Mouse (Mus musculus): ENCODE data around the gene Gle1. TPM values are rescaled to one million over a fixed set of nuclear protein-coding genes. Genes with fewer than 3 reads are reported as not detected.
"Not testable (repeated sequence)": the region's sequence is repeated elsewhere in the genome, so short reads cannot be mapped to it uniquely, and the experiment has no call there.

Gle1 gene
- total RNA-seq (2021): 10 to 100 TPM; 17.5 to 20.2 TPM
- long read RNA-seq, experiment 1, full-length matches to known transcripts: 32 of 41 reads
- long read RNA-seq, experiment 1, partial matches to known transcripts: 3 of 41 reads
- long read RNA-seq, experiment 1, other reads (novel, unspliced or antisense): 6 of 41 reads
- long read RNA-seq, experiment 2, full-length matches to known transcripts: 39 of 49 reads
- long read RNA-seq, experiment 2, partial matches to known transcripts: 0 of 49 reads
- long read RNA-seq, experiment 2, other reads (novel, unspliced or antisense): 10 of 49 reads

DNA sequence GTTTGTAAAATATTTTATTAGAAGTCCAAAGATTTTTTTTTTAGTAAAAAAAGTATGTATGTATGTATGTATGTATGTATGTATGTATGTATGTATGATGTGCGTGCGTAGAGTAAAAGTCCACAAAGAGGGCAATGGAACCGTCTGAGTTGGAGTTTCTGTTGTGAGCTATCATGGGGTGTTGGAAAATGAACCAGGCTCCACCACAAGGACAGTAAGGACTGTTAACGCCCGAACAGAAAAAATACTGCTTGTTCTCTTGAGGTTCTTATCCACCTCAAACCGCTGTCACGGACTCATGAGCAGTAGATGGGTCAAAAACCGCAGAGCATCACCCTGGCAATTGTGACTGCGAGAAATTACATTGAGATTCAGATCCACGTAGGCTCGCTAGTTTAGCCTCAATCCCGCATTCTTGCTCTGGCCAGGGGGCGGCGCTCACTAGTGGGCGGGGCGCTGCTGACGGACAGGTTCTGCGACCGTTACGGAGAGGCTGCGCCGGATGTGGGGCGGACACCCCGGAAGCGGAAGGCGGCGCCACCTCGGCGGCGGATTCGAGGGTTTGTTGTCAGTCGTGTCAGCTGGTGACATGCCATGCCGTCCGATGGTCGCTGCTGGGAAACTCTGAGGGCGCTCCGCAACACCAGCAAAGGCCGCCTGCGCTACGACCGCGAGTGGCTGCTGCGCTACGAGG lies at the start of gene Gle1:
Gene Gle1 (plus strand): TSS at position 521 of the 694 bp plus-strand sequence.
- peak; percentile 98 for DNase-seq
- intact Hi-C loops (cut with DNase I; ENCODE audit: low total_unique reads): loop anchor here (5.0 kb wide), 1 partner anchor 47 kb away; no protein-coding TSS in a partner anchor

- DNase-seq; intact Hi-C loops (cut with DNase I; ENCODE audit: low total_unique reads): not testable (repeated sequence)
These were observed 48.5 kb upstream of the Gle1 start for GRCm38 (mm10) chr2:29886659-29887292.

DNA sequence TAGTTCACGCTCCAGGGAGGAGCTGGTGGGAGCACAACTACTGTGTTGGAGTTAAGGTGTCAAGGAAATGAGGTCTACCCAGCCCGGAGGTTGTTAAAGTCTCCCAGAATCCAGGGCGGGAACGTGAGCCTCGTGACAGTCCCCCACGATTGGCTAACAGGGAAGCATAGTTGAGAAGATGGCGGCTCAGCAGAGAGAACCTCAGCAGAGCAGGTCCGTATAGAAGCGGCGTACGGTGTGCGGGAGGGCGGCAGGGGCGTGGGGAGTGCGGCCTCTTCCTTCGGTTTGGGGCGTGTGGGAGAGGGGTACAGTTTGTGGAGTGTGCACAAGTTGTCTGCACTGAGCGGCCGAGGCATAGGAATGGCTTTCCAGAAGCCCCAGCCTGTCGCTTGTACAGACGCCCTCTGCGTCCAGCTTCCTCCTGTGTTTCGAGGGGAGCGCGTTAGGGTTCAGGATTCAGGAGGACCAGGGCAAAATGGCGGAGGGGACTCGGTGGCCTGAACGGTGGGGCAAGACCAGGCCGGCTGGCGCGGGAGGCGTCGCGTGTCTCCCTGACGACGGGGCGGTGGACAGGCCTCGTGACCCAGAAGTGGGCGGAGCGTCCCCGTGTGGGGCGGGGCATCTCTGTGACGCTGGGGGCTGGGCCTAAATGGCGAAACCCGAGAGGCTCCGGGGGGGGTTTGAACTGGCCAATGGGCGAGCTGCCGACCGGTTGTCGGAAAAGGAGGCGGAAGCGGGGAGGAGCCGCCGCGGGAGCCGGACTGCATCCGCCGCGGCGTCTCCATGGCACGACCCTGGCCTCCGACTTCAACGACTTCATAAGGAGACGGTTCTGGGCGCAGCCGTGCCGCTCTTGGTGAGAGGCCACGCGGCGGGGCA lies 45.9 kb upstream of the Gle1 start, which contains the start of gene Odf2:
Gene Odf2 (plus strand): TSS at position 156 of the 879 bp plus-strand sequence.
- intact Hi-C loops (cut with DNase I; ENCODE audit: low total_unique reads): no loop called here
- peak; percentile 100 for DNase-seq

DNA sequence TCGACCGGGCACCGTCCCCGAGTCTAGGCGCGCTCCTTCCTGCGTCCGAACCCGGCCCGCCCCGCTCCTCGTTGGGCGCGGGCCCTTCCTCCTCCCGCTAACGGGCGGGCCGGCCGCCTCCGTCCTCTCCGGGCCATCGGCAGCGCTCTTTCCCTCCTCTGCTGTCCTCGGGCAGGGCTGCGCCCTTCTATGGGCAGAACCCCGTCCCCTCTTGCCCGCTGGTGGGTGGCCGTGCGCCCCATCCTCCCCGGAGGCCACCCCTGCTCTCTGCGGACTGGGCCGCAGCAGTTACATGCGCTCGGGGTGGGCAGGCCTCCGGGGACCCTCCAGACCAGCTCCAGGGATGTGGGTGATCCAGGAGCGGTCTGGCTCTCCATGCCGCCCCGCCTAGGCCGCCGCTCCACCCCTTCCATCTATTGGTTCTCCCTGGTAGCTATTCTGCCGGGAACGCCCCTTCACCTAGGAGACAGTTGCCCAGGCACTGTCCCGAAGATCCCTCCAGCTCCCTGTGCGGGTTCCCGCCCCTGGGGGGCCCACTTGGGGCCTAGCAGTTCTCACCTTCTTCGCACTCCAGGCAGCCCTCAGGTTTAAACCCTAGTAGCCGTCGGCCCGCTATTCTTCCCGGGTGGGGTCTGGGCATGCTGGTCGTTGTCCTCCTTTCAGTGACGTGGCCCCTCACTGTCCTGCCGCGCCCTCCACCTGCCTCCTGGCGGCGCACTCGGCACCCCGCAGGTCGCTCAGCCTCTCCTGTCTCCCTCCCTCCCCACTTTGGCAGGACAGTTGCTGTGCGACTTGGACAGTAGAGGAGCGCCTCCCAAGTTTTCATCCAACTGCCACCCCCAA lies 45.0 kb upstream of the Gle1 start:
- peak; percentile 87 for DNase-seq
- intact Hi-C loops (cut with DNase I; ENCODE audit: low total_unique reads): no loop called here

DNA sequence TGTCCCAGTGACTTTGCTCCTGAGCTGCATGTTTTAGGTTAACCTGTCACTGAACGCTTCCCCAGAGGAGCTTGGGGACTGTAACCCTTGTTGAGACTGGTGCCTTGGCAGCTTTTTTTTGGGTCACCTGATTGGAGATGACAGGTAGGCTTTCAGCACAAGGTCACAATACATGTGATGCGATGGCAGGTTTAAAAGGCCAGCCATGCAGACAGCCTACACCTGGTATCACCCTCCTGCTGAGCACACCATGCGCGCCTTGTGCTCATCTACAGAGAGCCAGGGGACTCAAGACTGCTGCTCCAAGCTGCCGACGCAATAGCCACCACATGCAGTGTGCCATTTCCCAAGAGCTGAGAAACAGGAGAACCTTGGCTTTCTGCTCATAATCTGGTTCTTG lies 43.5 kb upstream of the Gle1 start:
- DNase-seq: no peak
- intact Hi-C loops (cut with DNase I; ENCODE audit: low total_unique reads): no loop called here

GRCm38 (mm10) chr2:29896071-29896470 lies 39.2 kb upstream of the Gle1 start:
- intact Hi-C loops (cut with DNase I; ENCODE audit: low total_unique reads): no loop called here
- no peak for DNase-seq

- no peak for DNase-seq
- intact Hi-C loops (cut with DNase I; ENCODE audit: low total_unique reads): no loop called here
These were observed 37.9 kb upstream of the Gle1 start for GRCm38 (mm10) chr2:29897366-29897765.

GRCm38 (mm10) chr2:29898081-29898480 lies 37.1 kb upstream of the Gle1 start:
- intact Hi-C loops (cut with DNase I; ENCODE audit: low total_unique reads): no loop called here
- DNase-seq: no peak

DNA sequence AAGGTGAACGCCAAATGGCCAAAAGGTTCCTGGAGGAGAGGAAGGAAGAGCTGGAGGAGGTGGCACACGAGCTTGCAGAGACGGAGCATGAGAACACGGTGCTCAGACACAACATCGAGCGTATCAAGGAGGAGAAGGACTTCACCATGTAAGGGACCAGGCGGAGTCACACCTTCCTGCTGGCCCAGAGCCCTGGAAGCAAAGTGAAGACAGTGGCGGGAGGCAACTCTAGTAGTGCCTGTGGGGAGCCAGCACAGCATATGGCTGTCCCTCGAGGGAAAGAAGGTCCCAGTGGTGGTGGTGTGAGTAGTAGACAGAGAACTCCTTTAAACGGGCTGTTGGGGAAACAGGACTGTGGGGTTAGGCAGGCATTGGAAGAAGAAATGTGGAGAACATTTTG lies 33.0 kb upstream of the Gle1 start:
- intact Hi-C loops (cut with DNase I; ENCODE audit: low total_unique reads): no loop called here
- no peak for DNase-seq

DNA sequence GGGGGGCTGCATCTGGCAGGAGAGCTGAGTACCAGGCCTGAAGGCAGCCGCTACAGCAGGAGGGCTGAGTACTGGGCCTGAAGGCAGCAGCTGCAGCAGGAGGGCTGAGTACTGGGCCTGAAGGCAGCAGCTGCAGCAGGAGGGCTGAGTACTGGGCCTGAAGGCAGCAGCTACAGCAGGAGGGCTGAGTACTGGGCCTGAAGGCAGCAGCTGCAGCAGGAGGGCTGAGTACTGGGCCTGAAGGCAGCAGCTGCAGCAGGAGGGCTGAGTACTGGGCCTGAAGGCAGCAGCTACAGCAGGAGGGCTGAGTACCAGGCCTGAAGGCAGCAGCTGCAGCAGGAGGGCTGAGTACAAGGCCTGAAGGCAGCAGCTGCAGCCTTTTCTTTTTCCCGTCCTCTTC lies 27.1 kb upstream of the Gle1 start:
- DNase-seq; intact Hi-C loops (cut with DNase I; ENCODE audit: low total_unique reads): not testable (repeated sequence)

DNA sequence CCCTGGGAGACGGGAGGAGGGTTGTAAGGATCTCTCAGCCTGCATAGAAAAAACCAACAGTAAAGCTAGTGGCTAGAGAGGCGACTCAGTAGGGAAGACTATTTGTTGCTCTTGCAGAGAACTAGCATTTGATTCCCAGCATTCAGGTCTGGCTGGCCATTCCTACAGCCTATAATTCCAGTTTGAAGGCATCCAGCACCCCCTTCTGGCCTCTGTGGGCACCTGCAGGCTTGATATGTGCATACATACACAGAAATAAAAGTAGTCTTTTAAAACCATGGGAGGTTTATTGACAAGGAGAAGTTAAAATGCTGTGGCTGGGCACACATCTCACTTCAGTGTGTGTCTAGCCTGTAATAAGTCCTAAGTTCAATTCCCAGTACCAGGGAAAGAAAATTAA lies 25.2 kb upstream of the Gle1 start:
- DNase-seq: no peak
- intact Hi-C loops (cut with DNase I; ENCODE audit: low total_unique reads): no loop called here

DNA sequence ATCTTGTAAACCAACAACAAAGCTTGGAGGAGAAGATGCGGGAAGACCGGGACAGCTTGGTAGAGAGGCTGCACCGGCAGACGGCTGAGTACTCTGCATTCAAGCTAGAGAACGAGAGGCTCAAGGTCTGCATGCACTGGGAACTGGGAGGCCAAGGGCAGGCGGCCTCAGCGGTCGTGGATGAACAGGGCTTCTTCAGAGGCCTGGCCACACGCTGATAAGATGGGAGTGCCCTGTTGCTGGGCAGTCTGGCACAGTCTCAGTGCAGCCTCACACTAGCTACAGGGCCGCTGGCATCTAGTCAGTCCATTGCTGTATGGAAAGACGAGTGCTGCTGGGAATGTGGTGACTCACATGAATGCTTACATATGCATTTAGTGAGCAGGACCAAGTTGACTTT lies 17.6 kb upstream of the Gle1 start:
- intact Hi-C loops (cut with DNase I; ENCODE audit: low total_unique reads): no loop called here

DNA sequence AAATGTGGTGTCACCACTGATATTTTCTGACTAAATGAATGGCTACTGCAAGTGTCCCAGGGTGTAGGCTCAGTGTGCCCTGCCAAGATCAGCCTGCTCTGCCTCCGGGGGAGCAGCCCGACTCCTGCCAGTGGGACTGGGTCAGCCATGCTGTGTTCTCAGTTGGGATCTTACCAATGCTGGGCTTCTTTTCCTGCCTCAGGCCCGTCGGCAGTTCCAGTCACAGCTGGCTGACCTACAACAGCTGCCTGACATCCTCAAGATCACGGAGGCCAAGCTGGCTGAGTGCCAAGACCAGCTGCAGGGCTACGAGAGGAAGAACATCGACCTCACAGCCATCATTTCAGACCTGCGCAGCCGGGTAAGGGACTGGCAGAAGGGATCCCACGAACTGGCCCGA lies 13.2 kb upstream of the Gle1 start:
- intact Hi-C loops (cut with DNase I; ENCODE audit: low total_unique reads): no loop called here
- DNase-seq: peak; percentile 89

More for the DNA sequence above, 17.6 kb upstream of the Gle1 start:
- DNase-seq: no peak

- DNase-seq: no peak
- intact Hi-C loops (cut with DNase I; ENCODE audit: low total_unique reads): no loop called here
These were observed 8.7 kb upstream of the Gle1 start for GRCm38 (mm10) chr2:29926542-29926941.

DNA sequence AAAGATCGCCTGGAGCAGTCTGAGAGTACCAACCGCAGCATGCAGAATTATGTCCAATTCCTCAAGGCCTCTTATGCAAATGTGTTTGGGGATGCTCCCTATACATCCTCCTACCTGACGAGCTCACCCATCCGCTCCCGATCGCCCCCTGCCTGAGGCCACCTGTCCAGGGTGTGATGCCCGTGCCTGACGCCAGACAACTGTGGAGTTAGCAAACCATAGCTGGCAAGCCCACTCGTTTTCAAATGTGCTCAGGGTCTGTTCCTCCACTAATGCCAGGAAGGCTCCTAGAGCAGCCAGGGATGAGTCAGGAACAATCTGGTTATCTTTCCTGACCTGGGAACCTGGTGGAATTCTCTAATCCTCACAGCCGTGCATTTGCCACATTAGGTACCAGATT lies 4.7 kb upstream of the Gle1 start:
- intact Hi-C loops (cut with DNase I; ENCODE audit: low total_unique reads): no loop called here
- DNase-seq: no peak

- DNase-seq: no peak
- intact Hi-C loops (cut with DNase I; ENCODE audit: low total_unique reads): no loop called here
These were observed 4.0 kb upstream of the Gle1 start for GRCm38 (mm10) chr2:29931194-29931593.

GRCm38 (mm10) chr2:29940073-29940472 lies 4.8 kb downstream of the Gle1 start:
- DNase-seq: no peak
- intact Hi-C loops (cut with DNase I; ENCODE audit: low total_unique reads): no loop called here

GRCm38 (mm10) chr2:29940826-29941225 lies 5.6 kb downstream of the Gle1 start:
- DNase-seq: no peak
- intact Hi-C loops (cut with DNase I; ENCODE audit: low total_unique reads): no loop called here

DNA sequence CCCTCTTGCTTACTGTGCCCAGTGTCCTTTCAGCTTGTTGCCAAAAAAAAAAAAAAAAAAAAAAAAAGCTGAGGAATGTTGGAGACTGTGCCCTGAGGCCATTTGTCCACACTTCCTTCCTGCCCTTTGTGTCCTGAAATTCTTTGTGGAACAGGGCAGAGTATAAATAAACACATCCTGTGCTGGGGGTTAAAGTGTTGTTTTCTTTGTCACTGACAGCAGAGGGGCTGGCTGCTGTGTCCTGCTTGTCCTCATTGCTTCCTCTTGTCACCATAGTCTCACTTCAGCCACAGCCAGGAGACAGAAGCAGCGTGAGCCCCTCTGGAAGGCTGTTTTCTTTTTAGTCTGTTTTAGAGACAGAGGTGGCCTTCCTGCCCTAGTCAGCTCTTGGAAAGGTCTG lies 9.5 kb downstream of the Gle1 start:
- intact Hi-C loops (cut with DNase I; ENCODE audit: low total_unique reads): no loop called here
- no peak for DNase-seq

Data from gastrocnemius, postnatal 14 days (tissue).